Comparison of ENCODE assay signal across 8 mouse cellular contexts in genomic region chr2:91963443-91963932, GRCm38 (mm10). TPM values are rescaled to one million over a fixed set of nuclear protein-coding genes. Genes with fewer than 3 reads are reported as not detected.
DNase-seq lines count a peak whose midpoint lies in the region; ATAC-seq and TF ChIP-seq lines count a peak whose summit lies in the region.

No protein-coding gene starts in this region.

- TF ChIP-seq CTCF in kidney, postnatal 0 days (IDR thresholded peaks at IDR 0.05; ENCODE audit: low read depth) = peak; percentile 83
- TF ChIP-seq CTCF in liver, adult 2 months (IDR thresholded peaks at IDR 0.05; ENCODE audit: low read depth, low read length) = peak; percentile 87

- DNase-seq in CD4-positive, CD25-positive, alpha-beta regulatory T cell, adult 2 months (ENCODE audit: low read depth, low spot score) = peak; percentile 98
- peak; percentile 70 for DNase-seq in brain, embryonic 18.5 days (ENCODE audit: low read depth, low spot score)
- peak; percentile 96 for DNase-seq in kidney, postnatal 0 days (ENCODE audit: low spot score)
- DNase-seq in liver, adult 2 months (ENCODE audit: extremely low read depth, low read depth, low spot score) = peak; percentile 64
- DNase-seq in spleen, postnatal 36 days (ENCODE audit: low spot score in 2 of 2) = peak; percentile 91 to 95

- WGBS in heart, embryonic 12.5 days = 2% methylated on average over 57 of the region's 57 CpGs
- 1% methylated on average over 39 of the region's 57 CpGs for WGBS in kidney, postnatal 0 days
- WGBS in liver, adult 2 months = under 1% methylated on average over 40 of the region's 57 CpGs

- peaks cover 18% of the 10 kb centered on the region for H3K36me3 ChIP-seq in erythroblast, embryonic 14.5 days (ENCODE audit: control insufficient read depth)
- 0 out of 2 replicates have a peak, but pooled peaks cover 3% of the 10 kb centered on the region for H3K36me3 ChIP-seq in heart, embryonic 12.5 days
- H3K36me3 ChIP-seq in kidney, postnatal 0 days (ENCODE audit: insufficient read depth, low read length) = no peaks in the 10 kb centered on the region
- H3K36me3 ChIP-seq in liver, adult 2 months (ENCODE audit: control insufficient read depth, insufficient read depth, low read length) = no peaks in the 10 kb centered on the region

- peaks cover 55% of the 10 kb centered on the region for H3K4me1 ChIP-seq in erythroblast, embryonic 14.5 days (ENCODE audit: control insufficient read depth)
- H3K4me1 ChIP-seq in heart, embryonic 12.5 days (replicated peaks) = peaks cover 75% of the 10 kb centered on the region
- H3K4me1 ChIP-seq in kidney, postnatal 0 days (replicated peaks; ENCODE audit: insufficient read depth, low read length) = peaks cover 16% of the 10 kb centered on the region
- H3K4me1 ChIP-seq in liver, adult 2 months (ENCODE audit: control insufficient read depth, insufficient read depth, low read length) = peaks cover 23% of the 10 kb centered on the region

- peak overlapping the region; percentile 94 for H3K9ac ChIP-seq in heart, embryonic 12.5 days
- peak overlapping the region; percentile 92 for H3K9ac ChIP-seq in kidney, postnatal 0 days (ENCODE audit: low read depth, low read length)
- H3K9ac ChIP-seq in liver, adult 2 months (ENCODE audit: low read depth, low read length) = peak overlapping the region; percentile 89

- peak overlapping the region; percentile 96 for H3K4me2 ChIP-seq in heart, embryonic 12.5 days
- peak overlapping the region; percentile 92 for H3K4me2 ChIP-seq in kidney, postnatal 0 days (ENCODE audit: low read length)

- peak; percentile 92 for ATAC-seq in heart, embryonic 12.5 days (ENCODE audit: insufficient number of reproducible peaks, low FRiP score)
- ATAC-seq in kidney, postnatal 0 days (replicated peaks; ENCODE audit: low FRiP score, low read depth) = peak; percentile 93
- ATAC-seq in monocyte, adult 5-6 weeks (replicated peaks; ENCODE audit: insufficient number of reproducible peaks, low FRiP score, low TSS enrichment, poor library complexity, severe bottlenecking) = peak; percentile 51

- H3K27ac ChIP-seq in heart, embryonic 12.5 days (ENCODE audit: poor library complexity, severe bottlenecking) = peak overlapping the region; percentile 80
- peak overlapping the region; percentile 78 for H3K27ac ChIP-seq in kidney, postnatal 0 days
- H3K27ac ChIP-seq in liver, adult 2 months (replicated peaks; ENCODE audit: insufficient read depth, low read depth, low read length) = peak overlapping the region; percentile 79

- H3K79me2 ChIP-seq in liver, adult 2 months (ENCODE audit: control insufficient read depth, insufficient read depth, low read length) = peaks cover 20% of the 10 kb centered on the region; the same call in 1 of the 2 replicates

- H3K9me3 ChIP-seq in erythroblast, embryonic 14.5 days (ENCODE audit: control insufficient read depth, low read length) = no peaks in the 10 kb centered on the region
- no peaks in the 10 kb centered on the region for H3K9me3 ChIP-seq in heart, embryonic 12.5 days (replicated peaks)
- H3K9me3 ChIP-seq in kidney, postnatal 0 days (replicated peaks; ENCODE audit: low read length) = no peaks in the 10 kb centered on the region

- H3K27me3 ChIP-seq in erythroblast, embryonic 14.5 days (ENCODE audit: control insufficient read depth) = peaks cover 45% of the 10 kb centered on the region
- H3K27me3 ChIP-seq in heart, embryonic 12.5 days (replicated peaks) = no peaks in the 10 kb centered on the region
- H3K27me3 ChIP-seq in kidney, postnatal 0 days (ENCODE audit: insufficient read depth, low read length) = no peaks in the 10 kb centered on the region
- H3K27me3 ChIP-seq in liver, adult 2 months (ENCODE audit: control insufficient read depth, insufficient read depth, low read length) = no peaks in the 10 kb centered on the region

- TF ChIP-seq POLR2A in liver, adult 2 months (IDR thresholded peaks at IDR 0.05; ENCODE audit: extremely low read depth, insufficient read depth, low read length) = 0 out of 2 replicates have a peak, but pooled peaks have one; percentile 33

- H3K4me3 ChIP-seq in erythroblast, embryonic 14.5 days (replicated peaks) = peak overlapping the region; percentile 83
- H3K4me3 ChIP-seq in heart, embryonic 12.5 days = peak overlapping the region; percentile 89
- H3K4me3 ChIP-seq in kidney, postnatal 0 days (replicated peaks; ENCODE audit: low read depth, low read length) = peak overlapping the region; percentile 86
- H3K4me3 ChIP-seq in liver, adult 2 months (ENCODE audit: insufficient read depth, low read depth, low read length) = peak overlapping the region; percentile 79

RNA-seq across cellular contexts. Expression of gene Dgkz, which starts 12.2 kb away (rescaled TPM):
- 6.0 and 8.4 TPM in 2 replicates for polyA plus RNA-seq in erythroblast, embryonic 14.5 days (2012)
- polyA plus RNA-seq in heart, embryonic 12.5 days (2016; fragmentation: Nextera tagmentation; extraction: Ambion mirVana) = 43.8 and 48.8 TPM in 2 replicates
- polyA plus RNA-seq in kidney, postnatal 0 days (2015; fragmentation: Nextera tagmentation; extraction: Ambion mirVana) = 32.1 and 32.4 TPM in 2 replicates
- total RNA-seq in liver, adult 2 months (2014; rRNA removed) = 13.2 and 23.6 TPM in 2 replicates
- polyA plus RNA-seq in liver, adult 2 months (2012; rRNA removed) = 43.2 and 59.5 TPM in 2 replicates
- total RNA-seq in monocyte, adult 5-6 weeks (2017) = 83.0 to 148 TPM (median 110 TPM) in 3 replicates

RNA-seq across cellular contexts. Expression of gene Gm9821, which starts 18.0 kb away (rescaled TPM):
- polyA plus RNA-seq in erythroblast, embryonic 14.5 days (2012) = not detected in 2 replicates
- 3.2 and 4.0 TPM in 2 replicates for polyA plus RNA-seq in heart, embryonic 12.5 days (2016; fragmentation: Nextera tagmentation; extraction: Ambion mirVana)
- 0.12 TPM in 1 of 2 replicates, not detected in the other for polyA plus RNA-seq in kidney, postnatal 0 days (2015; fragmentation: Nextera tagmentation; extraction: Ambion mirVana)
- not detected in 2 replicates for total RNA-seq in liver, adult 2 months (2014; rRNA removed)
- not detected in 2 replicates for polyA plus RNA-seq in liver, adult 2 months (2012; rRNA removed)
- total RNA-seq in monocyte, adult 5-6 weeks (2017) = 0.29 to 0.97 TPM (median 0.32 TPM) in 3 replicates

RNA-seq across cellular contexts. Expression of gene Mdk, which starts 31.4 kb away (rescaled TPM):
- 1.1 and 1.8 TPM in 2 replicates for polyA plus RNA-seq in erythroblast, embryonic 14.5 days (2012)
- 724 and 730 TPM in 2 replicates for polyA plus RNA-seq in heart, embryonic 12.5 days (2016; fragmentation: Nextera tagmentation; extraction: Ambion mirVana)
- 639 and 693 TPM in 2 replicates for polyA plus RNA-seq in kidney, postnatal 0 days (2015; fragmentation: Nextera tagmentation; extraction: Ambion mirVana)
- total RNA-seq in liver, adult 2 months (2014; rRNA removed) = not detected in 2 replicates
- polyA plus RNA-seq in liver, adult 2 months (2012; rRNA removed) = 0.50 and 0.56 TPM in 2 replicates
- total RNA-seq in monocyte, adult 5-6 weeks (2017) = 10.2 TPM in 1 of 3 replicates, not detected in the others

RNA-seq across cellular contexts. Expression of gene Chrm4, which starts 36.4 kb away (rescaled TPM):
- 0.03 TPM in 1 of 2 replicates, not detected in the other for polyA plus RNA-seq in erythroblast, embryonic 14.5 days (2012)
- polyA plus RNA-seq in heart, embryonic 12.5 days (2016; fragmentation: Nextera tagmentation; extraction: Ambion mirVana) = 0.15 TPM in 1 of 2 replicates, not detected in the other
- polyA plus RNA-seq in kidney, postnatal 0 days (2015; fragmentation: Nextera tagmentation; extraction: Ambion mirVana) = 0.22 TPM in 1 of 2 replicates, not detected in the other
- total RNA-seq in liver, adult 2 months (2014; rRNA removed) = 0.13 TPM in 1 of 2 replicates, not detected in the other
- polyA plus RNA-seq in liver, adult 2 months (2012; rRNA removed) = not detected in 2 replicates
- 0.29 TPM in 1 of 3 replicates, not detected in the others for total RNA-seq in monocyte, adult 5-6 weeks (2017)

Comparison
In these comparisons a context has a peak if more than half of its experiments do, and no peak if none do; other contexts are left out.
1. Peak in every context shown above with its lines: DNase-seq, ATAC-seq, H3K4me3 ChIP-seq and H3K27ac ChIP-seq.
2. RNA of gene Mdk, which starts 31.4 kb away (polyA plus RNA-seq): 724 to 730 TPM in heart, embryonic 12.5 days and 639 to 693 TPM in kidney, postnatal 0 days; 1.1 to 1.8 TPM in erythroblast, embryonic 14.5 days and 0.50 to 0.56 TPM in liver, adult 2 months; every median in the first group is over 100 times any median in the second.